Mouse (Mus musculus): ENCODE measurements at regions not wholly inside any gene's neighbourhood (a gene's known extent, or its start where the extent isn't known, plus 50 kb on each side); places are given as distances from the start of the nearest gene placed in this dataset.

- TF ChIP-seq MAX (IDR thresholded peaks at IDR 0.05) (no peak), CTCF (IDR thresholded peaks at IDR 0.05; ENCODE audit: control insufficient read depth, insufficient read depth, insufficient read length) (no peak), FOSL1 (IDR thresholded peaks at IDR 0.05; ENCODE audit: insufficient read depth, low read length, poor library complexity, severe bottlenecking) (no peak), USF1 (IDR thresholded peaks at IDR 0.05; ENCODE audit: low read depth) (no peak), MYOG (IDR thresholded peaks at IDR 0.05; ENCODE audit: control insufficient read depth, extremely low read depth, insufficient read length) (no peak), MYOD1 (IDR thresholded peaks at IDR 0.05; ENCODE audit: control insufficient read depth, insufficient read length, low read depth) (no peak)
Measured at GRCm38 (mm10) chr3:34565386-34565785, 84.8 kb upstream of the Sox2 start.
